In genomic region chr11:119577721-119578120, GRCm38 (mm10) we compare ENCODE assay signal across 27 mouse cellular contexts. TPM values are rescaled to one million over a fixed set of nuclear protein-coding genes. Genes with fewer than 3 reads are reported as not detected.
"Had no signal": no experiment of that assay in that cellular context is flagged by ENCODE, and none has a peak within 500 bp of the region (broad histone marks: within the 10 kb centered on the region; RNA-seq: fewer than 3 reads in every experiment).

No protein-coding gene starts in this region.

- H3K27ac ChIP-seq: gastrocnemius, adult 2 months; heart, adult 2 months; hindbrain, embryonic 10.5 days; hindbrain, embryonic 12.5 days; hindbrain, embryonic 14.5 days; intestine, embryonic 15.5 days; layer of hippocampus, adult 2 months; limb, embryonic 13.5 days; limb, embryonic 15.5 days; liver, embryonic 13.5 days had no signal

- H3K27me3 ChIP-seq: heart, embryonic 12.5 days; hindbrain, embryonic 12.5 days; intestine, embryonic 15.5 days; limb, embryonic 13.5 days; limb, embryonic 15.5 days had no signal

- DNase-seq: gastrocnemius, adult 2 months; gastrocnemius, postnatal 10 days; gastrocnemius, postnatal 25 days; heart, adult 2 months; heart, postnatal 10 days; heart, postnatal 4 days; kidney, adult 18-20 months; kidney, adult 8-10 months; kidney, postnatal 10 days; kidney, postnatal 25 days; kidney, postnatal 4 days; layer of hippocampus, adult 9-11 months; layer of hippocampus, postnatal 36 days; left cerebral cortex, postnatal 4 days; liver, embryonic 13.5 days had no signal

- H3K9me3 ChIP-seq: heart, embryonic 12.5 days; hindbrain, embryonic 10.5 days; hindbrain, embryonic 12.5 days; intestine, embryonic 15.5 days; limb, embryonic 13.5 days; limb, embryonic 15.5 days; liver, embryonic 13.5 days had no signal

- ATAC-seq: hindbrain, embryonic 16.5 days; inflammation-experienced regulatory T-cells, adult 6 months; intestine, embryonic 15.5 days; intestine, postnatal 0 days had no signal

- H3K4me1 ChIP-seq: liver, embryonic 13.5 days had no signal

- H3K4me2 ChIP-seq: heart, embryonic 12.5 days; hindbrain, embryonic 12.5 days; hindbrain, embryonic 14.5 days; intestine, embryonic 15.5 days; limb, embryonic 13.5 days; limb, embryonic 15.5 days; liver, embryonic 11.5 days; liver, embryonic 13.5 days had no signal

- H3K4me3 ChIP-seq: gastrocnemius, adult 2 months; heart, adult 2 months; heart, embryonic 12.5 days; hindbrain, embryonic 10.5 days; hindbrain, embryonic 12.5 days; intestine, embryonic 15.5 days; layer of hippocampus, adult 2 months; limb, embryonic 13.5 days; limb, embryonic 15.5 days; liver, embryonic 13.5 days had no signal

- H3K9ac ChIP-seq: heart, embryonic 12.5 days; hindbrain, embryonic 12.5 days; hindbrain, embryonic 14.5 days; intestine, embryonic 15.5 days; limb, embryonic 13.5 days; limb, embryonic 15.5 days; liver, embryonic 13.5 days had no signal

- H3K36me3 ChIP-seq: heart, embryonic 12.5 days; hindbrain, embryonic 10.5 days; hindbrain, embryonic 12.5 days; intestine, embryonic 15.5 days; limb, embryonic 13.5 days; limb, embryonic 15.5 days; liver, embryonic 13.5 days had no signal

RNA-seq across cellular contexts. Expression of gene Nptx1, which starts 30.2 kb away (rescaled TPM):
- polyA plus RNA-seq: inflammation-experienced regulatory T-cells, adult 6 months had no signal
